Mouse (Mus musculus) CH12.LX (cell line): ENCODE measurements at regions not wholly inside any gene's neighbourhood (a gene's known extent, or its start where the extent isn't known, plus 50 kb on each side); places are given as distances from the start of the nearest gene placed in this dataset.

Experiments
- DNase-seq: peaks from one replicate; pipeline ENCODE4 v3.0.0-alpha.2; 2013; ENCODE audit errors: extremely low read depth
- H3K27ac ChIP-seq: 2 replicates; pipeline ENCODE4 v1.5.1; 2012; ENCODE audit warnings: low read depth, mild to moderate bottlenecking, control low read depth, moderate library complexity; ENCODE audit not compliant: insufficient read depth
- H3K27me3 ChIP-seq: replicated peaks from 2 replicates; pipeline ENCODE3; 2012; ENCODE audit warnings: inconsistent platforms
- H3K36me3 ChIP-seq, 2 experiments: replicated peaks in 1 of 2; 2 replicates each; pipeline versions ENCODE3 to v1.6.1; 2012; ENCODE audit warnings: inconsistent platforms in 1 of 2, low read length in 1 of 2, mild to moderate bottlenecking in 1 of 2, mixed read lengths in 1 of 2, moderate library complexity in 1 of 2; ENCODE audit not compliant: control insufficient read depth in 1 of 2, insufficient read depth in 1 of 2
- H3K4me1 ChIP-seq, 2 experiments: 2 replicates each; pipeline ENCODE4 v1.6.1; 2012; ENCODE audit warnings: inconsistent platforms in 1 of 2, moderate library complexity in 1 of 2; ENCODE audit not compliant: insufficient read depth in 2 of 2, control insufficient read depth in 1 of 2
- H3K4me2 ChIP-seq: 2 replicates; pipeline ENCODE4 v1.6.1; 2012; ENCODE audit warnings: low read depth, mild to moderate bottlenecking, control low read depth; ENCODE audit not compliant: poor library complexity, insufficient read depth, severe bottlenecking
- H3K4me3 ChIP-seq, 3 experiments: fragments of 150-350 bp in 1 of 3; sonication (generic) in 1 of 3; replicated peaks in 1 of 3; 2 replicates each; pipeline versions ENCODE3 to v1.5.1; 2011 to 2012; ENCODE audit warnings: low read depth in 2 of 3, low read length in 2 of 3, mild to moderate bottlenecking in 2 of 3, moderate library complexity in 2 of 3, control low read depth in 1 of 3, improper control_type of control experiment in 1 of 3, inconsistent platforms in 1 of 3, mixed read lengths in 1 of 3; ENCODE audit not compliant: poor library complexity in 1 of 3
- H3K79me2 ChIP-seq: replicated peaks from 2 replicates; pipeline ENCODE4 v1.6.1; 2012; ENCODE audit warnings: mild to moderate bottlenecking, moderate library complexity; ENCODE audit not compliant: control insufficient read depth, poor library complexity, insufficient read depth, severe bottlenecking; ENCODE audit errors: extremely low read depth
- H3K9ac ChIP-seq: 2 replicates; pipeline ENCODE4 v1.6.1; 2012; ENCODE audit warnings: low read depth, mild to moderate bottlenecking, control low read depth, moderate library complexity; ENCODE audit not compliant: insufficient read depth
- H3K9me3 ChIP-seq: replicated peaks from 2 replicates; pipeline ENCODE3; 2012; ENCODE audit warnings: low read length, inconsistent platforms, mixed read lengths
- BHLHE40 ChIP-seq: IDR thresholded peaks from 2 replicates; pipeline ENCODE4 v1.6.1; 2011; ENCODE audit warnings: mild to moderate bottlenecking, low read depth, low read length, improper control_type of control experiment
- CHD1 ChIP-seq: IDR thresholded peaks from 2 replicates; pipeline ENCODE4 v1.6.1; 2012; ENCODE audit warnings: low read depth, low read length, improper control_type of control experiment, inconsistent platforms
- CTCF ChIP-seq, 2 experiments: IDR thresholded peaks in 1 of 2; conservative IDR thresholded peaks in 1 of 2; 2 replicates each; pipeline ENCODE4 v1.5.1; 2011 to 2012; ENCODE audit warnings: low read depth in 2 of 2, low read length in 2 of 2, improper control_type of control experiment in 1 of 2, inconsistent platforms in 1 of 2, mild to moderate bottlenecking in 1 of 2, moderate library complexity in 1 of 2
- E2F4 ChIP-seq: IDR thresholded peaks from 2 replicates; pipeline ENCODE4 v1.6.1; 2011; ENCODE audit warnings: low read depth, low read length, improper control_type of control experiment; ENCODE audit not compliant: insufficient replicate concordance
- EP300 ChIP-seq: IDR thresholded peaks from 2 replicates; pipeline ENCODE4 v1.6.1; 2011; ENCODE audit warnings: low read length, improper control_type of control experiment
- ETS1 ChIP-seq: conservative IDR thresholded peaks from 2 replicates; pipeline ENCODE4 v1.6.1; 2012; ENCODE audit warnings: low read depth, mild to moderate bottlenecking, inconsistent platforms, low read length, improper control_type of control experiment, moderate library complexity
- HCFC1 ChIP-seq: IDR thresholded peaks from 2 replicates; pipeline ENCODE4 v1.6.1; 2012; ENCODE audit warnings: low read depth, mild to moderate bottlenecking, inconsistent platforms, low read length, improper control_type of control experiment
- IRF4 ChIP-seq: IDR thresholded peaks from 2 replicates; pipeline ENCODE4 v1.6.1; 2014; ENCODE audit warnings: low read depth, mild to moderate bottlenecking, inconsistent platforms, low read length, improper control_type of control experiment
- JUN ChIP-seq: IDR thresholded peaks from 2 replicates; pipeline ENCODE4 v1.6.1; 2011; ENCODE audit warnings: low read depth, mild to moderate bottlenecking, low read length, improper control_type of control experiment, moderate library complexity; ENCODE audit not compliant: insufficient read depth
- JUND ChIP-seq: conservative IDR thresholded peaks from 2 replicates; pipeline ENCODE4 v1.6.1; 2011; ENCODE audit warnings: low read depth, low read length, improper control_type of control experiment
- MAFK ChIP-seq: IDR thresholded peaks from 2 replicates; pipeline ENCODE4 v1.6.1; 2011; ENCODE audit warnings: low read length, improper control_type of control experiment; ENCODE audit not compliant: insufficient replicate concordance
- MEF2A ChIP-seq: IDR thresholded peaks from 2 replicates; pipeline ENCODE4 v1.6.1; 2014; ENCODE audit warnings: low read depth, mild to moderate bottlenecking, inconsistent platforms, low read length, improper control_type of control experiment, borderline replicate concordance
- MYC ChIP-seq: IDR thresholded peaks from 2 replicates; pipeline ENCODE4 v1.6.1; 2011; ENCODE audit warnings: low read depth, mild to moderate bottlenecking, improper control_type of control experiment, low read length
- NRF1 ChIP-seq: IDR thresholded peaks from 2 replicates; pipeline ENCODE4 v1.6.1; 2014; ENCODE audit warnings: low read depth, mild to moderate bottlenecking, inconsistent platforms, low read length, improper control_type of control experiment, moderate library complexity
- PAX5 ChIP-seq: IDR thresholded peaks from 2 replicates; pipeline ENCODE4 v1.6.1; 2012; ENCODE audit warnings: low read length, inconsistent platforms, mixed read lengths
- POLR2AphosphoS2 ChIP-seq: IDR thresholded peaks from 2 replicates; pipeline ENCODE4 v1.6.1; 2011; ENCODE audit warnings: low read depth, low read length, improper control_type of control experiment
- RAD21 ChIP-seq: IDR thresholded peaks from 2 replicates; pipeline ENCODE4 v1.6.1; 2011; ENCODE audit warnings: low read depth, mild to moderate bottlenecking, low read length, improper control_type of control experiment, moderate library complexity
- SMC3 ChIP-seq: IDR thresholded peaks from 2 replicates; pipeline ENCODE4 v1.6.1; 2011; ENCODE audit warnings: low read depth, low read length, improper control_type of control experiment
- TBP ChIP-seq: conservative IDR thresholded peaks from 2 replicates; pipeline ENCODE4 v1.6.1; 2011; ENCODE audit warnings: low read depth, low read length, improper control_type of control experiment
- UBTF ChIP-seq: IDR thresholded peaks from 2 replicates; pipeline ENCODE4 v1.6.1; 2012; ENCODE audit warnings: low read depth, mild to moderate bottlenecking, inconsistent platforms, low read length, improper control_type of control experiment, moderate library complexity
- USF1 ChIP-seq: IDR thresholded peaks from 2 replicates; pipeline ENCODE4 v1.6.1; 2014; ENCODE audit warnings: low read depth, mild to moderate bottlenecking, inconsistent platforms, low read length, improper control_type of control experiment
- ZNF384 ChIP-seq: IDR thresholded peaks from 2 replicates; pipeline ENCODE4 v1.6.1; 2012; ENCODE audit warnings: low read depth, low read length, improper control_type of control experiment, inconsistent platforms
- dilution Hi-C: fragments of 300-500 bp; cut with MboI; formaldehyde crosslinking; loops from 2 replicates; pipeline ENCODE4 v1.14.3; 2020; ENCODE audit warnings: low sequenced_read_pairs; ENCODE audit not compliant: extremely low pct_unique_long_range_greater_than_20kb, extremely low pct_ligation_motif_present
- in situ Hi-C: fragments of 300-500 bp; cut with MboI; formaldehyde crosslinking; loops from 3 replicates; pipeline ENCODE4 v1.14.3; 2019; ENCODE audit warnings: low sequenced_read_pairs, low pct_ligation_motif_present, low pct_unique_long_range_greater_than_20kb, mixed read lengths

GRCm38 (mm10) chr11:17768345-17768759 lies 185.3 kb downstream of the Etaa1 start:
- DNase-seq: no peak
- in situ Hi-C loops: no loop called here
- Histone ChIP-seq H3K4me1 (no peaks in the 10 kb centered on the region), H3K9me3 (no peaks in the 10 kb centered on the region), H3K27me3 (no peaks in the 10 kb centered on the region), H3K4me2 (no peak overlapping the region), H3K9ac (no peak overlapping the region), H3K27ac (no peak overlapping the region), H3K4me3 (no peak overlapping the region), H3K36me3 (no peaks in the 10 kb centered on the region), H3K79me2 (no peaks in the 10 kb centered on the region)
- dilution Hi-C loops: no loop called here
- TF ChIP-seq PAX5: no peak
- TF ChIP-seq BHLHE40: no peak
- no peak for TF ChIP-seq RAD21
- no peak for TF ChIP-seq USF1
- TF ChIP-seq ZNF384: no peak
- TF ChIP-seq CTCF (conservative IDR thresholded peaks at IDR 0.05 in 1 of 2, IDR thresholded peaks at IDR 0.05 in 1 of 2; ENCODE audit: low read depth in 2 of 2, low read length in 2 of 2): no peak
- TF ChIP-seq MEF2A: no peak
- no peak for TF ChIP-seq TBP
- TF ChIP-seq CHD1: no peak
- no peak for TF ChIP-seq ETS1
- TF ChIP-seq IRF4: no peak
- no peak for TF ChIP-seq E2F4
- no peak for TF ChIP-seq JUND
- TF ChIP-seq MYC: no peak
- no peak for TF ChIP-seq HCFC1
- no peak for TF ChIP-seq JUN
- no peak for TF ChIP-seq EP300
- no peak for TF ChIP-seq POLR2AphosphoS2
- no peak for TF ChIP-seq MAFK
- TF ChIP-seq SMC3: no peak

GRCm38 (mm10) chr11:17768837-17769466 lies 184.7 kb downstream of the Etaa1 start:
- TF ChIP-seq E2F4: no peak
- TF ChIP-seq SMC3: no peak
- no peak for TF ChIP-seq NRF1
- no peak for TF ChIP-seq UBTF
- TF ChIP-seq IRF4: no peak
- TF ChIP-seq, all 38 proteins: peak for 0
- no peak for DNase-seq
- no peak overlapping the region for H3K4me2 ChIP-seq
- H3K27ac ChIP-seq: no peak overlapping the region
- no peak overlapping the region for H3K4me3 ChIP-seq
- no peaks in the 10 kb centered on the region for H3K36me3 ChIP-seq
- H3K9ac ChIP-seq: no peak overlapping the region
- no peaks in the 10 kb centered on the region for H3K4me1 ChIP-seq
- no peaks in the 10 kb centered on the region for H3K27me3 ChIP-seq
- dilution Hi-C loops (no loop called here), in situ Hi-C loops (no loop called here)
- H3K9me3 ChIP-seq: no peaks in the 10 kb centered on the region
- H3K79me2 ChIP-seq: no peaks in the 10 kb centered on the region
